Mouse (Mus musculus) kidney, adult 9 months (tissue): Measurements from ENCODE around the gene Phf2.
A peak's percentile ranks its signal among the peaks of the same experiment; 100 is the strongest.

ENCODE experiments used
- DNase-seq: peaks from one replicate; pipeline ENCODE4 v3.0.0; 2022

The Phf2 gene

DNA sequence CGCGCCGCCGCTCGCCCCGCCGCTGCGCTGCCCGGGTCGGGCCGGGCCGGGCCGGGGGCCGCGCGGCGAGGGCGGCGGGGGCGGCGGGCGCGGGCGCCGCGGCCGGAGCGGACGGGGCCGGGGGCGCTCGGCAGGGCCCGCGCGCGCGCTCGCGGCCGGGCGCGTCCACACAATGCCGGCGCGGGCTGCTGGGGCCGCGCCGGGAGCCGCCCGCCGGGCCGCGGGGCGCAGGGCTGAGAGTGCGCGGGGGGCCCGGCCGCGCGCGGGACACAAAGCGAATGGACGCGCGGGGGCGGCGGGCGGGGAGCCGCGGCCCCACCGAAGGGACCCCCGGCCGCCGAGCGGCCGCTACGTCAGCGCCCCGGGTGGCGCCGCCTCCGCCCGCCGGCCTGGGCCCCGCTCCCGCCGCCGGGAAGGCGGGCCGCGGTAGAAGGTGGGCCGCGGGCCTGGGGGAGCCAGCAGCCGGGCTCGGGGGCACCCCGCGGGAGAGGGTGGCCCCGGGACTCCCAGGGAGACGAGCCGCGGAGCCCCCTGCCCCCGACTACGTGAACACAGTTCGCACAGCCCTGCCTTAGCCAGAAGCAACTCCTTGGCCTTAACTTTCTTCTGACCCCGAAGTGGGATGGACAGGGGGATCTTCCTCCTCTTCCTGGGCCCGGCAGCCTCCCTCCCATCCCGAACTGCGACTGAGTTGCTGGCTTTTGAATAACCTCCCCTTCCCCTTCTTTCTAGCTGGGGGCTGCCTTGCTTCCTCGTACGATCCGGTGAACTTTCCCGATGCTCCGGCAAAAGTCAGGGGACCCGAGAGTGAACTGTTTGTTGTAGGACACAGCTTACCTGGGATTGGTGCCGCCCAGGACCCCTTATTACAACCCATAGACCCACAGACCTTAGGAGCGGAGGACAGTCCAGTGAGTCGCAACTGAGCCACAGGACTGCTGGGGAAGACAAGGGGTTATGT, at the start of gene Phf2:
Gene Phf2, minus strand, starts transcription at position 349 of the 961 bp plus-strand sequence.
- peak; percentile 41 for DNase-seq

DNA sequence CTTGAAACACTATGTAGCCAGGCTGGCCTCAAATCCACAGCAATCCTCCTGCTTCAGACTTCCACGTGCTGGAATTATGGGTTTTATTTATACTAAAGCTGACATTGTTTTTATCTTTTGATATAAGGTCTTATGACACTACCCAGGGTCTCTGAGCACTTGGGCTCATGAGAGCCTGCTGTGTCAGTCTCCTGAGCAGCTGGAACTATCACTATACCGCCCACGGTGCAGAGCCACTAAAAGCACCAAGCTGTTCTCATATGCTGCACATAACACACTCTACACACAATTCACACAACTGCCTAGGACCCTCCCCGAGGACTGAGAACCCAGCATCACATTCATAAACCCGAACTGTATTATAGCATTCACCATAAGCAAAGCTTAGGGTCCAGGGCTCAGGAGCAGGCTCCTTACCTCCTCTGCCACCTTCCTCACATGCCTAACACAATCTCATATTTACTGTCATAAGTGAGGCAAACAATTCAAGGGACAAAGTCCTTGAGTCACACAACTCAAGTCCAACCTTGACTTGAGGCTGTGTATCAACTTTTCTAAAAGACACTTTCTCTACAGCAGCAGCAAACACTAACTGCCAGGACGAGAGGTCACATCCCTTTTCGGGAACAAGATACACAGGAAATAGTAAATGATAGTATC, 49.0 kb upstream of the Phf2 start:
- DNase-seq = no peak

DNA sequence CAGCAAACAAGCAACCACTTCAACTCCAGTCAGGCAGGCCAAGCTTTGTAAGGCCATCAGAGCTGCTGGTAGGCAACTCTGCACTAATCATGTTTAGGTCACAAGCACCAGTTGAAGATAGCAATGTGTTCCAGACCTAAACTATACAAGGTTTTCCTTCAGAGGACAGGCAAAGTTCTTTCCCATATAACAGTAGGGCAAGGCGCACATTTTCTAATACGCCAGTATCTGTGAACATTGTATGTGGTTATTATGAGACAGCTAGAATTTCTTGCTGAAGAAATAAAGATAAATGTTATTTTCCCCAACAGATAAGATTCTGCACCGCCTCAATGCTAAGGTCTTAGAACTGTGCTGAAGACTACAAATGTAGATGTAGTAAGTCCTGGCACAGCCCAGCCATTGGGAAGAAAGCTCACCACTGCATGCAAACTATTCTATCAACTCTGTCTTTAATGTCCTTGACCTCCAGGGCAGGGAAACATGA, 46.2 kb upstream of the Phf2 start:
- no peak for DNase-seq

DNA sequence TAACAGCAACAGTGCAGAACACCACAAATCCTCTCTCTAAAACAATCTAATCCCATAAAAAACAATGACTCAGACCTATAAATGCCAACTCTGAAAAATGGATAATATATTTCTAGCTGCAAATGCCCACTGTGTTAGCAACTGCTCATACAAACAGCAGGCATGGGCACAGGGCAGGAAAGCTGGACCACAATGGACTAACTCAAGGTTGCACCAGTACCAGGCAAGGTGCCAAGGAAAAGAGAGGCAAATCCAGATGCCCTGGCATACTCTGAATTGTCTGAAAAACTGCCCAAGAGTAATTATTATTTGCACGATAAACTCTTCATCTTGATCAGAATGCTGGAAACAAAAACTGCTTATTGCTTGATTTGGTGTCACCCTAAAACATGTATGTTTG, 42.8 kb upstream of the Phf2 start:
- DNase-seq = peak; percentile 14

- DNase-seq = no peak
These were observed 42.2 kb upstream of the Phf2 start for GRCm38 (mm10) chr13:48913141-48913540.

DNA sequence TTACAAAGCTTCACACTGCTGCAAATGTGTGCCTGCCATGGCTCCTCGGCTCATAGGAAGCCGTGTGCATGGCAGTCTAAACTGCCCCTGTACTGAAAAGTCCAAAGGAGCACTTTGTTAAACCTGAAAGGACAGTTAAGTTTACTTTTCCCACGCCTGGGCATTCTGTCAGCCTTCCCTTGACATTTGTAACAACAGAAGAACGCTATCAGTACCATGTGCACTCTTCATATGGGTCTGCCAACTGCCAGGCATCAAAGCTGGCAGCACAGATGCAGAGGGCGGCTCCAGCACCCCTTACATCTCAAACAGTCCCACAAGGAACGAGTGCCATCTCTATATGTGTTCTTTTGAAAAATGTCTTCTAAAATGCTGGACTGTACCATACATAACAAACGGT, 40.5 kb upstream of the Phf2 start:
- DNase-seq = no peak

- DNase-seq = no peak
These were observed 34.5 kb upstream of the Phf2 start for GRCm38 (mm10) chr13:48905458-48905857.

GRCm38 (mm10) chr13:48895376-48895775, 24.5 kb upstream of the Phf2 start:
- no peak for DNase-seq

DNA sequence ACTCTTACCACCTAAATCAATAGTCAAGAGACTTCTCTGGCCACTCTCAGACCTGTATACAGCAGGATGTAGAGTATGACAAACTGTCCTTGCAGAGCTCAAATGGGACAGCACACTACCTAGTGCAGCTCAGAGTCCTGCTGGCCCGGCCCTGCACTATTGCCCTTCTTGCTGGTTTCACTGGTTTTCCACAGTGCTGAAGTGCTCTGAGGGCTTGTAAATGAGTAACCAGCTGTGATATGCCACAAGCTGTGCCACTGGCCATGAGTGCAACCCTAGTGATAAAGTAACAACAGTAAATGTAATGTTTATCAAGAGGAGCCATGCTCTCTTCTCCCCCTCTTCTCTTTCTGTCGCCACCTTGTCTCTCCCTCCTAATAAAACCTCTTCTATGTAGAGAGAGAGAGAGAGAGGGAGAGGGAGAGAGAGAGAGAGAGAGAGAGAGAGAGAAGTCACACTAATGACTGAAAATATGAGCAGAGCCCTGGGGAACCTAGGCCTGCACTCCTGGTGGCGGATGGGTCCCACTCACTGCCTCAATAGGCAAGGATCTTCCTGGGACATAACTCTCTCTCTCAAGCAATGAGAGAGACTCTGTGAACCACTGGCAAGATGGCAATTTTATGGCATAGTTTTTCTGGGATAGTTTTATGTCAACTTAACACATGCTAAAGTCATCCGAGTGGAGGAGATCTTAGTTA, 19.5 kb upstream of the Phf2 start:
- DNase-seq = peak; percentile 60

DNA sequence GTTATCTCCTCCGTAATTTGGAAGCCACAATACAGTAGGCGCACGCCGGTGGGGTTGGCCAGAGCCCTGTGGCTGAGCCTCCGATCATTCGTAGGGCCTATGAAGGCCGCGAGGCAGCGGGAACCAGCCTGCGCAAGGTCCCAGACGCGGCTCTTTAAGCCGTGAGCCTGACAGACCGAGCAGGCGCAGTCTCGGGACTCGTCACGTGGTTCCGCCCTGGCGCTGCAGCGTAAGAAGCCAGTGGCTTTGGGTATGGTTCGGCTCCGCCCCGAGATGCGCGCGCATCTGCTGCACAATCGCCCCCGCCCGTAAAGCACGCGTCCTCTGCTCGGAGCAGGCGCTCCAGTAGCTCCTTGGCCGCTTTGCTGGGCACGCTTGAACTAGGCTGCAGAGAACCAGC, 7.6 kb upstream of the Phf2 start:
- peak; percentile 99 for DNase-seq

- DNase-seq = peak; percentile 63
These were observed 6.9 kb upstream of the Phf2 start for GRCm38 (mm10) chr13:48877805-48878204.

DNA sequence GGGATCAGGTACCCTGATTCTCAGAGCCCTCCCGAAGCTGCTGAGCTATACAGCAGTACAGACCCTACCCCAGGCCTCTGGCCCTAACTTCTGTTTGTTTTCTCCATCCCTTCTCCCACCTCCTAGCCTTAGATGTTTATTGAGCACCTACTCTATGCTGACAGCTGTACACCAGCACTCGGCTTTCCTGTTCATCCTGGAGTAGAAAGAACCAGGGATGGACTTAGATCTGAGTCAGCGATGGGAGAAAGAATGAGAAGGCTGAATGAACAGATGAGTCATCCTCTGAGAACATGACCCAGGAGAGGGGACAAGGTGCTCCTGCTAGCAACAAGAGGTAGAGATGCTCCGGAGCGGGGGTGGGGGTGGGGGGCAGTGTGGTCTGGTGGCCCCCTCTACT, 1.8 kb upstream of the Phf2 start:
- DNase-seq = no peak

DNA sequence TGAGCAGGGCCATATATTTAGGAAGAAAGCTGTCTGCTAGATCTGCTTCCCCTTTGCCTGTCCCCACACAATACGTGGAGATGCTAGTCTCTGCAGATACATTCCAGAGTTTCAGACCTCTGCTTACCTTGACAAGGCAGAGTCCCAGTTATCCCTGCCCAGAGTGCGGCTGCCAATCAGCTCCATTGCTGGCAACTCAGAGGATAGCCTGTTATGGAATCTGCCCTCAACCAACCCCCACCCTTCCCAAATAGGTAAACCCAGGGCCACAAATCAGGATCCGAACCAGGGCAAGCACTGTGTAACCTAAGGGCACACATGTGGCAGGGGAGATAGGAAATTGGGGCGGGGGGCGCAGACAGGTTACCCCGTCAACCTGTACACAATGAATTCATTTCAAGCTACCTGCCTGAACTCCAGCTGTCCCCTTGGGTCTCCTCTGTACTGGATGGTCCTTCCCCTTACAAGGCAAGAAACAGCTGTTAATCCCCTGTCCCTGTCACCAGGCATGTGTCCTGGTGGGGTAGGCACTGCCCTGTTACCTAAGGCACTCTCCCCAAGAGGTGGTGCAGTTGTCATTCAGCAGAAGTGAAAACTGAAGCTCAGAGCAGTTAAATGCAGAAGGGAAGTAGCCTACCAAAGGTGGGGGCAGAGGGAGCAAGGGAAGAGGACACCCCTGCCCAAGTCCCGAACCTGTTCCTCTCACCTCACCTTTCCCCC, 1.1 kb upstream of the Phf2 start:
- peak; percentile 67 for DNase-seq

DNA sequence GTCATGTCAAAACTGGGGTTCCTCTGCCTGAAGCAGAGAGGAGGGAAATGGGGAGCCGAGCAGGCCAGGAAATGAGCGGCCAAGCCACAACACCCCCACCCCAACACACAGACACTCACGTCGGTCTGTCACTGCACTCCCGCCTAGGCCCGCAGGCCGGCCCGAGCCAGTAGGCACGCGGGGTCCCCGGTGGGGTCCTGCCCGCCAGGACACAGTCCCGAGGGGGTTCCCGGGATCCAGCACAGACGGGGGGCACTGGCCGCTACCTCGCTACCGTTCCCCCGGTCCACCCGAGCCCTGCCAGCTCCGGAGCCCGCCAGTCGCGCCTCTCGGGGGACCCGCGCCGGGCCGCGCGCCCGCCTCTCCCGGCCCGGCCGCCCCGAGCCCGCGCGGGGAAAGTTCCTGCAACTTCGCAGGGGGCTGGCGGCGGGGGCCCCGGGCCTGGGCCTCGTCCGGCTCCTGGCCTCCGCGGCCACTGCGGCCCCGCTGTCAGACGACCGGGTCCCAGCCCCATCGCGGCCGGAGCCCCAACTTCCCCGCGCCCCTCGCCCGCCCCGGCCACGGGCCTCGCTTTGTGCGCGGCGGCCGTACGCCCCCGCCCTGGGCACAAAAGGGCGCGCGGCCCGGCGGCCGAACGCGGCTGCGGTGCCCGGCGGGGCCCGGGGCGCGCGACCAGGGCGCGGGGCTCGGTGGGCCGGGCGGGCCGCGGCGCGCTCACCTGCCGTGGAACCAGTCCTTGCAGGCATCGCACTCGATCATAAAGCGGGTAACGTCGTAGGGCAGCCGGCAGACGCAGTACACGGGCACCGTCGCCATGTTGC, 759 bp downstream of the Phf2 start:
- DNase-seq = no peak

GRCm38 (mm10) chr13:48869600-48869949, 1.3 kb downstream of the Phf2 start:
- peak; percentile 60 for DNase-seq

GRCm38 (mm10) chr13:48869088-48869487, 1.8 kb downstream of the Phf2 start:
- DNase-seq = peak; percentile 20

- DNase-seq = no peak
These were observed 6.1 kb downstream of the Phf2 start for GRCm38 (mm10) chr13:48864673-48865356.

GRCm38 (mm10) chr13:48863556-48863955, 7.4 kb downstream of the Phf2 start:
- DNase-seq = no peak

- no peak for DNase-seq
These were observed 9.0 kb downstream of the Phf2 start for GRCm38 (mm10) chr13:48861913-48862312.

- no peak for DNase-seq
These were observed 12.1 kb downstream of the Phf2 start for GRCm38 (mm10) chr13:48858779-48859178.

- no peak for DNase-seq
These were observed 12.9 kb downstream of the Phf2 start for GRCm38 (mm10) chr13:48858054-48858453.
